Mouse (Mus musculus): ENCODE measurements at regions not wholly inside any gene's neighbourhood (a gene's known extent, or its start where the extent isn't known, plus 50 kb on each side); places are given as distances from the start of the nearest gene placed in this dataset.

DNA sequence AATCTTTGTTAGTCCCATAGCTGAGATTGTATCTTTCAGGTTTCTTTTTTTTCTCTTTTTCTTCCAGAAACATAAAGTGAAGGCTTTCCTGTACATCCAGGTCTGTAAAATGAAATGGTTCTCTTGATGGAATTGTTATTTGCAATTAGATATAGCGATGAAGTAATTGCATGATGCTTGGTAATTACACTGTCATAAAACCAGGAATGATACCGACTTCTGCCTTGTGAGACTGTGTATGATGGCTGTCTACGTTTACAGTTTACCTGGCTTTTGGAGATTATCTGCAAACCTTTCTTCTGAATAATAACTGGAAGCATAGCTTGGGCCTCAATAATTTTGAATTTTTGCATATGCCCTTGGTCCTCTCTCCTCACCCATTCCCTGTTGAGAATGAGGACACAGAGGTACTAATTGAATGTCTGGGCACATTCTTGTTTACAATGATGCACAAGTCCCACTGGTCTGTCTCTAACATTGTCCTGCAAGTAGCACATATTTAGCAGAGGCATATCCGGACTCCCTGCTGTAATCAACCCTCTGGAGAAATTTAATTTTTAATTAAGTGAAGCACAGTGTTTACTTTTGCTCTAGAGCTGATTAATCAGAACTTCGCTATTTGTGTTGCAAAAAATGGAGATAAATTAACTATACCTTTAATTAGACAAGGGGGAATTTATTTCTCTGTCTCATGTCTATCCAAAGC is 244.1 kb downstream of the Grxcr1 start:
- TF ChIP-seq ZC3H11A (IDR thresholded peaks at IDR 0.05; ENCODE audit: borderline replicate concordance, low read depth, low read length) (no peak), HCFC1 (IDR thresholded peaks at IDR 0.05; ENCODE audit: borderline replicate concordance, insufficient read depth, low read length) (no peak), CHD2 (IDR thresholded peaks at IDR 0.05; ENCODE audit: low read depth, low read length) (no peak), MAFK (IDR thresholded peaks at IDR 0.05; ENCODE audit: insufficient read depth, low read depth, low read length) (no peak)

All from ES-E14 (cell line).